Mouse (Mus musculus) cerebellum, adult 18-20 months (tissue): ENCODE data around the gene Igfbpl1.
A peak's percentile ranks its signal among the peaks of the same experiment; 100 is the strongest.

ENCODE experiments used
- DNase-seq, 2 experiments: peaks; one replicate each; pipeline ENCODE4 v3.0.0; 2021

The Igfbpl1 gene

GRCm38 (mm10) chr4:45821995-45822394 is 4.7 kb downstream of the Igfbpl1 start:
- no peak for DNase-seq

GRCm38 (mm10) chr4:45820074-45820830 is 6.5 kb downstream of the Igfbpl1 start:
- peak; percentile 18 to 36 for DNase-seq

GRCm38 (mm10) chr4:45819208-45819931 is 7.4 kb downstream of the Igfbpl1 start:
- no peak for DNase-seq

DNA sequence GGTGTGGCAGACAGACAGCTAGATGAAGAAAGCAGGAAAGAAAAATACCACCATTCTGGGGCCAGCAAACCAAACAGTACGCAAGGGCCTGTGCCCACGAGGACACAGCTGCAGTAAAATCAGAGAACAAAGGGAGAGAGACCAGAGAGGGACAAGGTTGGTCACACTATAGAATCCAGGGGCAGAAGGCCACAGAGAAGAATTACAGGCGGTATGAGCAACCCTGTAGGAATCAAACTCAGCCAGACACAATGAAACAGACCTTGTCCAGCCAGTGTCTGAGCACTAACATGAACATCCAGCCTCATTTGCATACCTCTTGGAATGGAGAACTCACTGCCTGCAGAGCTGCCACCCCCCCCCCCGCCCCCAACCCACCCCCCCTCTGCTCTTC is 7.9 kb downstream of the Igfbpl1 start:
- no peak for DNase-seq

- DNase-seq = peak; percentile 26 to 43
These were observed 11.2 kb downstream of the Igfbpl1 start for GRCm38 (mm10) chr4:45815542-45815941.

GRCm38 (mm10) chr4:45811250-45811649 is 15.5 kb downstream of the Igfbpl1 start:
- no peak for DNase-seq

GRCm38 (mm10) chr4:45808034-45808433 is 18.7 kb downstream of the Igfbpl1 start:
- DNase-seq = no peak

DNA sequence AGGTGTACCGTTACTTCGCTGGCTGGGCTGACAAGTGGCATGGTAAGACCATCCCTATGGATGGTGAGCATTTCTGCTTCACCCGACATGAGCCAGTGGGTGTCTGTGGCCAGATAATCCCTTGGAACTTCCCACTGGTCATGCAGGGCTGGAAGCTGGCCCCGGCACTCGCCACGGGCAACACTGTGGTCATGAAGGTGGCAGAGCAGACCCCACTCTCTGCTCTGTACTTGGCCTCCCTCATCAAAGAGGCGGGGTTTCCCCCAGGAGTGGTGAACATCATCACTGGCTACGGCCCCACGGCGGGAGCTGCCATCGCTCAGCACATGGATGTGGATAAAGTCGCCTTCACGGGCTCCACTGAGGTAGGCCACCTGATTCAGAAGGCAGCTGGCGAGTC is 23.8 kb downstream of the Igfbpl1 start:
- DNase-seq = no peak

DNA sequence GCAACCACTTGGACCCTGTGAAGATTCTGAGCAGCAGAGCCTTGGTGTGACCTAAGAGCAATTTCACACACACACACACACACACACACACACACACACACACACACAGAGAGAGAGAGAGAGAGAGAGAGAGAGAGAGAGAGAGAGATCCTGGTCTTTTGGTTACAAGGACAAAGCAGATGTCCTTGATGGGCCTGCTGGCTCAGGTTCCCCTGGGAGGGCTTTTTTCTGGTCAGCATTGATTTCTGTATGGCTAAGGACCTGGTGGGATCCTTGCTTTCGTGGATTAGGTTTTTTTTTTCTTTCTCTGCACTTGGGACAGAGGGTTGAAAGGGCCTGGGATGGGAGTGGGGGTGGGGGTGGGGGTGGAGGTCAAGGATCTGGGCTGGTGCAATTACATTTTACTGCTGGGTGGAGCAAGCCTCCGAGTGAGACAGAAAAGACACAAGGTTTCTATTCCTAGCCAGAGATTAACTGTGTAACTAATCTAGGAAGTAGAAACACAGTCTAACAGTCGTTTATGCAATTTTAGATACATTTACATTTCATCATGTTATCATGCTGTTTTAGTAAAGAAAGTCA is 26.7 kb downstream of the Igfbpl1 start:
- DNase-seq = no peak

- peak; percentile 35 to 49 for DNase-seq
These were observed 27.8 kb downstream of the Igfbpl1 start, which contains the start of gene Aldh1b1 for GRCm38 (mm10) chr4:45798964-45799363. Aldh1b1 (plus strand) TSS chr4:45799022.

DNA sequence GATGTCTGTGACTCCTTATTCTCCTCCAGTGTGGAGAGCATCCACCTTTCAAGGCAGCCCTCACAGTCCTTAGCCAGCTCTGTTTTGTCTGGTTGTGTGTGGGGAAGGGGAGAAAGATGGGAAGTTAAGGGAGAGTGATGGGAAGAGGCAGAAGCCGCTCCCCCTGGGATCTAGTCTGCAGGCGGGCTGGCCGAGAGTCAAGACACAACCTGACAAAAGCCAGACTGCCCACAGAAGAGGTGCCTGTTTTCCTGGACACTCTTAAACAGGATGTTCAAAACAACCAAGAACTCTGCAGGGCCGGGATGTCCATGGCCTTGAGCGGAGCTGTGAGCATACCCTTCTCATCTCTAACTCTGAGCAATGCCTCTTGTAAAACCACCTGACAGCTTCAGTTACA is 30.0 kb downstream of the Igfbpl1 start:
- DNase-seq = no peak

GRCm38 (mm10) chr4:45795191-45795811 is 31.4 kb downstream of the Igfbpl1 start:
- no peak for DNase-seq

- no peak for DNase-seq
These were observed 36.7 kb downstream of the Igfbpl1 start for GRCm38 (mm10) chr4:45790018-45790417.

GRCm38 (mm10) chr4:45789263-45789958 is 37.3 kb downstream of the Igfbpl1 start:
- DNase-seq = peak; percentile 70 to 76

- DNase-seq = no peak
These were observed 38.2 kb downstream of the Igfbpl1 start for GRCm38 (mm10) chr4:45788446-45789081.

DNA sequence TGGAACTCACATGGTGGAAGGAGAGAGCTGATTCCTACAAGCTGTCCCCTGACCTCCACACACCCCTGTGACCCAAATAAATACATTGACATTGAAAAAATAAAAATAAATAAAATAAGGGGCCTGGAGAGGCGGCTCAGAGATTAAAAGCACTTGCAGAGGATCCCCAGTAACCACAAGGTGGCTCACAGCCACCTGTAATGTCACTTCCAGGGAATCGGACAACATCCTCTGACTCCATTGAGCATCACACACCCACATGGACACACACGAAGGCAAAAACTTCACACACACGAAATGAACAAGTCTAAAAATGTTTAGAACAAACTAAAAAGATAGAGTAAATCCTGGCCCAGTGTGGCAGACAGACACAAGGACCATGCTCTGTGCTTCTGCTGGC is 40.0 kb downstream of the Igfbpl1 start:
- no peak for DNase-seq

GRCm38 (mm10) chr4:45785959-45786358 is 40.8 kb downstream of the Igfbpl1 start:
- no peak for DNase-seq

- no peak for DNase-seq
These were observed 43.1 kb downstream of the Igfbpl1 start for GRCm38 (mm10) chr4:45783671-45784070.

- peak; percentile 33 to 54 for DNase-seq
These were observed 55.1 kb downstream of the Igfbpl1 start for GRCm38 (mm10) chr4:45771619-45772018.

DNA sequence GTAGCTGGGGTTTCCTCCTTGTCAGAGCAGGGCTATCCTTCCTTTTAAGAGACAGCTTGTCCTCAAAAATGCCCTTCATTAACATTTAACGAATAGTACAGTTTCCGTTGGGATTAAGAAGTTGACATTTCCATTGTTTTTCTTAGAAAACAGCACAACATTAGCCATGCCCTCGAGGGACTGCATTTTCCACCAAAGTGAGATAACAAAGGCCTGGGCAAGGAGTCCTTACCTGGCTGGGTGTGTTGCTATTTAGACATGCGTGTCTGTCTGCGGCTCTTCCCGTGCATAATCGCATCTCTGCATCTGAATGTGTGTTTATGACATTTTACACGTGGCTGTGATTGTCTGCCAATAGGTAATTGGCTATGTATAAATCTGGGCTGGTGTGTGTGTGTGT is 55.5 kb downstream of the Igfbpl1 start:
- no peak for DNase-seq

GRCm38 (mm10) chr4:45770638-45771033 is 56.1 kb downstream of the Igfbpl1 start:
- no peak for DNase-seq
